Mouse (Mus musculus): ENCODE measurements around the gene Zscan2. TPM values are rescaled to one million over a fixed set of nuclear protein-coding genes. Genes with fewer than 3 reads are reported as not detected.

The Zscan2 gene
- total and polyA plus RNA-seq, 3 experiments: 0.82 to 3.7 (median 1.7) TPM

DNA sequence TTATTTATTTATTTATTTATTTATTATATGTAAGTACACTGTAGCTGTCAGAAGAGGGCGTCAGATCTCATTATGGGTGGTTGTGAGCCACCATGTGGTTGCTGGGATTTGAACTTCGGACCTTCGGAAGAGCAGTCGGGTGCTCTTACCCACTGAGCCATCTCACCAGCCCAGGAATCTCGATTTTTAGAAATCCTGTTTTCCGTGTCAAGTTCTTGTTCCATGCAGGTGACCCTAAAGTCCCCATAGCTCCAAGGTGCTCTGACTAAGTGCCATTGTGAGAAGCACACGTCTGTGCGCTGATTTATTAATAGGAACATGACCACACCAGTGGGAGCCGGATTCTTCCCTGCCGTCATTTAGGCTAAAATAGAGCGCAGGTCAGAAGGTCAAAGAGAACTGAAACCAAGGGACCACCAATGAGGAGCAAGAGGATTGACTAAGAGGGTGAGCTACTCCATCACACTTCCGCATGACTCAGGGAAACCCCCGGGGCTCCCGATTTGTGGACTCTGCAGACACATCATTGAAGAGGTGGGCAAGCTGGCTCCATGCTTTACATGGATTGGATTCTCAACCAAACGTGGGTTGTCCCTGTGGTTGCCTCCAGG lies 30.4 kb upstream of the Zscan2 start (continued):
- TF ChIP-seq IRF4 (IDR thresholded peaks at IDR 0.05; ENCODE audit: low read depth, low read length) (peak; percentile 96), TBP (conservative IDR thresholded peaks at IDR 0.05; ENCODE audit: low read depth, low read length) (peak; percentile 94), ZMIZ1 (IDR thresholded peaks at IDR 0.05; ENCODE audit: low read depth, low read length) (no peak), SIN3A (IDR thresholded peaks at IDR 0.05; ENCODE audit: low read length) (peak; percentile 52; the same call in 1 of the 2 replicates), EP300 (IDR thresholded peaks at IDR 0.05; ENCODE audit: low read length) (peak; percentile 88), E2F4 (IDR thresholded peaks at IDR 0.05; ENCODE audit: insufficient replicate concordance, low read depth, low read length) (no peak), GABPA (IDR thresholded peaks at IDR 0.05; ENCODE audit: insufficient replicate concordance, low read depth, low read length) (no peak), SMC3 (IDR thresholded peaks at IDR 0.05; ENCODE audit: low read depth, low read length) (no peak), CHD2 (IDR thresholded peaks at IDR 0.05; ENCODE audit: low read length) (peak; percentile 83), USF1 (IDR thresholded peaks at IDR 0.05; ENCODE audit: low read depth, low read length) (no peak), POLR2A (IDR thresholded peaks at IDR 0.05; ENCODE audit: low read depth, low read length) (no peak), ZC3H11A (IDR thresholded peaks at IDR 0.05; ENCODE audit: low read depth, low read length) (no peak), ZKSCAN1 (IDR thresholded peaks at IDR 0.05; ENCODE audit: borderline replicate concordance, low read depth, low read length) (peak; percentile 61), ETS1 (conservative IDR thresholded peaks at IDR 0.05; ENCODE audit: low read depth, low read length) (peak; percentile 99), MAZ (IDR thresholded peaks at IDR 0.05; ENCODE audit: low read depth, low read length) (no peak), HCFC1 (IDR thresholded peaks at IDR 0.05; ENCODE audit: low read depth, low read length) (0 out of 2 replicates have a peak, but pooled peaks have one; percentile 21), USF2 (conservative IDR thresholded peaks at IDR 0.05; ENCODE audit: low read depth, low read length) (no peak), MAFK (IDR thresholded peaks at IDR 0.05; ENCODE audit: insufficient replicate concordance, low read length) (0 out of 2 replicates have a peak, but pooled peaks have one; percentile 45), NRF1 (IDR thresholded peaks at IDR 0.05; ENCODE audit: low read depth, low read length) (no peak), JUN (IDR thresholded peaks at IDR 0.05; ENCODE audit: insufficient read depth, low read depth, low read length) (peak; percentile 97), MEF2A (IDR thresholded peaks at IDR 0.05; ENCODE audit: borderline replicate concordance, low read depth, low read length) (peak; percentile 100), MAX (IDR thresholded peaks at IDR 0.05; ENCODE audit: low read length) (no peak)

DNA sequence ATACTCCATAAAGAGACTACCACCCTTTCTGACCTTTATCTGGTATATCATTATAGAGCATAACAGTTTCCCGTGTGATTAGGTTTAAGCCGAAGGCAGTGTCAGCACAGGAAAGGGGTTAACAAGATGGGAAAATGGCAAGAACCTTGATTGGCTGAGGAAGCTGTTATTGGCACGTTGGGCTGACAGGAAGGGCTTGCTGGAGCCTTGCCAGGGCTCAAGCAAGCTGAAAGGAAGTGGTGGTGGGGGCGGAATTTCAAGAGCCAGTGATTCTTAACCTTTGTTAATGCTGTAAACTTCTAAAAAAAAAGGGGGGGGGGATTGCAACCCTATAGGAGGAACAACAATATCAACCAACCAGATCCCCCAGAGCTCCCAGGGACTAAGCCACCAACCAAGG lies 28.5 kb upstream of the Zscan2 start:
- dilution Hi-C loops (cut with MboI; ENCODE audit: extremely low pct_ligation_motif_present, extremely low pct_unique_long_range_greater_than_20kb, low sequenced_read_pairs) (no loop called here), in situ Hi-C loops (cut with MboI; ENCODE audit: low pct_ligation_motif_present, low pct_unique_long_range_greater_than_20kb, low sequenced_read_pairs) (loop anchor here (25.0 kb wide), 1 partner anchor 445 kb away; the partner anchor contains the start of gene Fes)
- H3K27me3 ChIP-seq (replicated peaks): no peaks in the 10 kb centered on the region
- peaks cover 27 to 66% of the 10 kb centered on the region in 2 experiments for H3K4me1 ChIP-seq (ENCODE audit: control insufficient read depth in 1 of 2, insufficient read depth in 2 of 2)
- no peak overlapping the region for H3K4me2 ChIP-seq (ENCODE audit: insufficient read depth, low read depth, poor library complexity, severe bottlenecking)
- no peak overlapping the region for H3K27ac ChIP-seq (ENCODE audit: insufficient read depth, low read depth)
- no peaks in the 10 kb centered on the region for H3K36me3 ChIP-seq (replicated peaks in 1 of 2; ENCODE audit: control insufficient read depth in 1 of 2, insufficient read depth in 1 of 2, low read length in 1 of 2)
- TF ChIP-seq MAZ (IDR thresholded peaks at IDR 0.05; ENCODE audit: low read depth, low read length) (no peak), JUND (conservative IDR thresholded peaks at IDR 0.05; ENCODE audit: low read depth, low read length) (no peak), POLR2AphosphoS2 (IDR thresholded peaks at IDR 0.05; ENCODE audit: low read depth, low read length) (no peak), UBTF (IDR thresholded peaks at IDR 0.05; ENCODE audit: low read depth, low read length) (no peak)
- H3K9me3 ChIP-seq (replicated peaks; ENCODE audit: low read length): no peaks in the 10 kb centered on the region
- no peak overlapping the region for H3K4me3 ChIP-seq (replicated peaks in 1 of 3; ENCODE audit: low read depth in 2 of 3, low read length in 2 of 3, poor library complexity in 1 of 3)
- no peaks in the 10 kb centered on the region for H3K79me2 ChIP-seq (replicated peaks; ENCODE audit: control insufficient read depth, extremely low read depth, insufficient read depth, poor library complexity, severe bottlenecking)
- DNase-seq (ENCODE audit: extremely low read depth): no peak
- H3K9ac ChIP-seq (ENCODE audit: insufficient read depth, low read depth): no peak overlapping the region

Data from CH12.LX (cell line).